Mouse (Mus musculus): Measurements from ENCODE around the gene Cstf1. TPM values are rescaled to one million over a fixed set of nuclear protein-coding genes. Genes with fewer than 3 reads are reported as not detected.

Gene Cstf1
- polyA plus RNA-seq, 1 experiment = 16.2 TPM

- Histone ChIP-seq H3K4me3 (ENCODE audit: insufficient read depth, low read length) (no peak overlapping the region), H3K4me1 (ENCODE audit: control insufficient read depth, insufficient read depth, low read length) (peaks cover 22% of the 10 kb centered on the region), H3K27ac (ENCODE audit: insufficient read depth, low read depth, low read length) (no peak overlapping the region)
- TF ChIP-seq POLR2A (IDR thresholded peaks at IDR 0.05; ENCODE audit: borderline replicate concordance, low read depth, low read length) = no peak
- no peak for TF ChIP-seq CTCF (IDR thresholded peaks at IDR 0.05; ENCODE audit: low read depth, low read length)
These were observed 40.2 kb downstream of the Cstf1 start for GRCm38 (mm10) chr2:172410686-172411085.

- H3K4me3 ChIP-seq (ENCODE audit: insufficient read depth, low read length) = no peak overlapping the region
- H3K4me1 ChIP-seq (ENCODE audit: control insufficient read depth, insufficient read depth, low read length) = peaks cover 18% of the 10 kb centered on the region
- H3K27ac ChIP-seq (ENCODE audit: insufficient read depth, low read depth, low read length) = no peak overlapping the region
- no peak for TF ChIP-seq POLR2A (IDR thresholded peaks at IDR 0.05; ENCODE audit: borderline replicate concordance, low read depth, low read length)
- no peak for TF ChIP-seq CTCF (IDR thresholded peaks at IDR 0.05; ENCODE audit: low read depth, low read length)
These were observed 40.6 kb downstream of the Cstf1 start for GRCm38 (mm10) chr2:172411091-172411490.

GRCm38 (mm10) chr2:172412454-172412853 is 42.0 kb downstream of the Cstf1 start:
- Histone ChIP-seq H3K27ac (ENCODE audit: insufficient read depth, low read depth, low read length) (no peak overlapping the region), H3K4me3 (ENCODE audit: insufficient read depth, low read length) (no peak overlapping the region), H3K4me1 (ENCODE audit: control insufficient read depth, insufficient read depth, low read length) (peaks cover 11% of the 10 kb centered on the region)
- TF ChIP-seq CTCF (IDR thresholded peaks at IDR 0.05; ENCODE audit: low read depth, low read length) = no peak
- TF ChIP-seq POLR2A (IDR thresholded peaks at IDR 0.05; ENCODE audit: borderline replicate concordance, low read depth, low read length) = no peak

- no peak overlapping the region for H3K4me3 ChIP-seq (ENCODE audit: insufficient read depth, low read length)
- H3K4me1 ChIP-seq (ENCODE audit: control insufficient read depth, insufficient read depth, low read length) = peaks cover 10% of the 10 kb centered on the region
- H3K27ac ChIP-seq (ENCODE audit: insufficient read depth, low read depth, low read length) = no peak overlapping the region
- TF ChIP-seq CTCF (IDR thresholded peaks at IDR 0.05; ENCODE audit: low read depth, low read length) (no peak), POLR2A (IDR thresholded peaks at IDR 0.05; ENCODE audit: borderline replicate concordance, low read depth, low read length) (no peak)
These were observed 42.8 kb downstream of the Cstf1 start for GRCm38 (mm10) chr2:172413273-172413672.

- Histone ChIP-seq H3K4me3 (ENCODE audit: insufficient read depth, low read length) (no peak overlapping the region), H3K27ac (ENCODE audit: insufficient read depth, low read depth, low read length) (no peak overlapping the region), H3K4me1 (ENCODE audit: control insufficient read depth, insufficient read depth, low read length) (peaks cover 10% of the 10 kb centered on the region)
- no peak for TF ChIP-seq POLR2A (IDR thresholded peaks at IDR 0.05; ENCODE audit: borderline replicate concordance, low read depth, low read length)
- no peak for TF ChIP-seq CTCF (IDR thresholded peaks at IDR 0.05; ENCODE audit: low read depth, low read length)
These were observed 43.4 kb downstream of the Cstf1 start for GRCm38 (mm10) chr2:172413894-172414293.

GRCm38 (mm10) chr2:172416218-172416617 is 45.7 kb downstream of the Cstf1 start:
- peaks cover 7% of the 10 kb centered on the region for H3K4me1 ChIP-seq (ENCODE audit: control insufficient read depth, insufficient read depth, low read length)
- H3K4me3 ChIP-seq (ENCODE audit: insufficient read depth, low read length) = no peak overlapping the region
- no peak overlapping the region for H3K27ac ChIP-seq (ENCODE audit: insufficient read depth, low read depth, low read length)
- TF ChIP-seq POLR2A (IDR thresholded peaks at IDR 0.05; ENCODE audit: borderline replicate concordance, low read depth, low read length) (no peak), CTCF (IDR thresholded peaks at IDR 0.05; ENCODE audit: low read depth, low read length) (no peak)

GRCm38 (mm10) chr2:172416876-172417275 is 46.4 kb downstream of the Cstf1 start:
- TF ChIP-seq CTCF (IDR thresholded peaks at IDR 0.05; ENCODE audit: low read depth, low read length) (no peak), POLR2A (IDR thresholded peaks at IDR 0.05; ENCODE audit: borderline replicate concordance, low read depth, low read length) (no peak)
- H3K27ac ChIP-seq (ENCODE audit: insufficient read depth, low read depth, low read length) = no peak overlapping the region
- no peak overlapping the region for H3K4me3 ChIP-seq (ENCODE audit: insufficient read depth, low read length)
- H3K4me1 ChIP-seq (ENCODE audit: control insufficient read depth, insufficient read depth, low read length) = peaks cover 4% of the 10 kb centered on the region

- no peak overlapping the region for H3K4me3 ChIP-seq (ENCODE audit: insufficient read depth, low read length)
These were observed 47.7 kb downstream of the Cstf1 start for GRCm38 (mm10) chr2:172418208-172418607.

GRCm38 (mm10) chr2:172430609-172431008 is 60.1 kb downstream of the Cstf1 start:
- no peak overlapping the region for H3K4me3 ChIP-seq (ENCODE audit: insufficient read depth, low read length)

More at GRCm38 (mm10) chr2:172418208-172418607, 47.7 kb downstream of the Cstf1 start:
- no peak for TF ChIP-seq POLR2A (IDR thresholded peaks at IDR 0.05; ENCODE audit: borderline replicate concordance, low read depth, low read length)
- TF ChIP-seq CTCF (IDR thresholded peaks at IDR 0.05; ENCODE audit: low read depth, low read length) = no peak
- H3K4me1 ChIP-seq (ENCODE audit: control insufficient read depth, insufficient read depth, low read length) = peaks cover 3% of the 10 kb centered on the region
- H3K27ac ChIP-seq (ENCODE audit: insufficient read depth, low read depth, low read length) = no peak overlapping the region

More at GRCm38 (mm10) chr2:172430609-172431008, 60.1 kb downstream of the Cstf1 start:
- TF ChIP-seq POLR2A (IDR thresholded peaks at IDR 0.05; ENCODE audit: borderline replicate concordance, low read depth, low read length) = no peak
- no peak for TF ChIP-seq CTCF (IDR thresholded peaks at IDR 0.05; ENCODE audit: low read depth, low read length)
- Histone ChIP-seq H3K4me1 (ENCODE audit: control insufficient read depth, insufficient read depth, low read length) (no peaks in the 10 kb centered on the region), H3K27ac (ENCODE audit: insufficient read depth, low read depth, low read length) (no peak overlapping the region)

Other genes with a start within 250 kb of the Cstf1 start
- gene Mc3r, start 122.2 kb upstream of the Cstf1 start, polyA plus RNA-seq (2012; ENCODE audit: insufficient read depth, insufficient read length, missing spikeins) = not detected in 2 replicates
- 10.3 and 10.7 TPM in 2 replicates for gene Fam210b, start 25.1 kb upstream of the Cstf1 start, polyA plus RNA-seq (2012; ENCODE audit: insufficient read depth, insufficient read length, missing spikeins)
- 22.3 and 24.7 TPM in 2 replicates for gene Aurka, start 146 bp upstream of the Cstf1 start, polyA plus RNA-seq (2012; ENCODE audit: insufficient read depth, insufficient read length, missing spikeins)
- 1.8 and 2.2 TPM in 2 replicates for gene Cass4, start 23.1 kb downstream of the Cstf1 start, polyA plus RNA-seq (2012; ENCODE audit: insufficient read depth, insufficient read length, missing spikeins)
- 111 TPM in 2 replicates for gene Rtf2, start 69.9 kb downstream of the Cstf1 start, polyA plus RNA-seq (2012; ENCODE audit: insufficient read depth, insufficient read length, missing spikeins)
- not detected in 2 replicates for gene Gcnt7, start 87.9 kb downstream of the Cstf1 start, polyA plus RNA-seq (2012; ENCODE audit: insufficient read depth, insufficient read length, missing spikeins)
- 1.6 TPM in 1 of 2 replicates, not detected in the other for gene Fam209, start 101.8 kb downstream of the Cstf1 start, polyA plus RNA-seq (2012; ENCODE audit: insufficient read depth, insufficient read length, missing spikeins)
- not detected in 2 replicates for gene Tfap2c, start 178.9 kb downstream of the Cstf1 start, polyA plus RNA-seq (2012; ENCODE audit: insufficient read depth, insufficient read length, missing spikeins)

Data from bone marrow macrophage, adult 2 months (primary cell).